Mouse (Mus musculus): Measurements from ENCODE around the gene Gm17334.

DNA sequence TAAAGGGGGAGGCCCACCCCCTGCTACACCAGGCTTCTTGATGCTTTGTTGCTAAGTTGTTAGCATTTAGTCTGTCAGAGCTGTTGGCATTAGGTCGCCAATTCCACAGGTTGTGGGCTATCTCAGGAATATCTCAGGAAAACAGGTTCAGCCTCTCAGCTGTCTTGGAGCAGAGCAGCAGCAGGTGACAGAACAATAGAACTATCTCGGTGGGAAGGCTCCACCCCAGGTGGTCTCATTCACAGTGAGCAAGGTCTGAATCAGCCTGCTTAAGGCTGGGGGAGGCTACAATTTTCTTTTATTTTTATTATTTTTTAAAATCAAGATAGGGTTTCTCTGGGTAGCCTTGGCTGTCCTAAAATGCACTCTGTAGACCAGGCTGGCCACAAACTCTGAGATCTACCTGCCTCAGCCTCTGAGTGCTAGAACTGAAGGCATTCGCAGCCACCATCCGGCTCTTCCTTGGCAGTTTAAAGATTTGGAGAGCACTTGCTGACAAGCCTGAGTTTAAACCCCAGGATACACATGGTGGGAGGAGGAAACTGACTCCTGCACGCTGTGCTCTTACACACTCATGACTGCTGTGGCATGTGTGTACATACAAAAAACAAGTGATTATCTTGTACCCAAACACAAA is 23.2 kb downstream of the Gm17334 start:
- TF ChIP-seq POLR2A (IDR thresholded peaks at IDR 0.05; ENCODE audit: insufficient read length, low read depth), result no peak
- no peak for TF ChIP-seq POLR2AphosphoS2 (IDR thresholded peaks at IDR 0.05; ENCODE audit: insufficient read length, low read depth)
- TF ChIP-seq TCF12 (IDR thresholded peaks at IDR 0.05; ENCODE audit: insufficient read depth, poor library complexity, severe bottlenecking), result no peak
- no peak for TF ChIP-seq MAX (IDR thresholded peaks at IDR 0.05; ENCODE audit: low read depth)

Measured in myocyte (in vitro differentiated cells).